Mouse (Mus musculus) hindbrain, embryonic 11.5 days (tissue): ENCODE measurements at regions not wholly inside any gene's neighbourhood (a gene's known extent, or its start where the extent isn't known, plus 50 kb on each side); places are given as distances from the start of the nearest gene placed in this dataset.

ENCODE experiments used
- ATAC-seq: fragments of 200-750 bp; cut with Nextera tagmentation; 2 replicates; pipeline ENCODE4 v1.8.0; 2017; ENCODE audit warnings: mild to moderate bottlenecking, moderate TSS enrichment, moderate library complexity; ENCODE audit not compliant: low FRiP score
- DNase-seq: peaks from one replicate; pipeline ENCODE4 v3.0.0-alpha.2; 2015; ENCODE audit warnings: low spot score
- H3K27ac ChIP-seq: fragments of 300-500 bp; sonication (generic); 2 replicates; pipeline ENCODE4 v1.5.1; 2014; ENCODE audit warnings: mild to moderate bottlenecking, low read depth, low read length
- H3K27me3 ChIP-seq: fragments of 300-500 bp; sonication (generic); 2 replicates; pipeline ENCODE4 v1.6.1; 2014; ENCODE audit warnings: mild to moderate bottlenecking, low read length, moderate library complexity, mixed read lengths; ENCODE audit not compliant: control insufficient read depth, insufficient read depth
- H3K36me3 ChIP-seq: fragments of 300-500 bp; sonication (generic); 2 replicates; pipeline ENCODE4 v1.6.1; 2014; ENCODE audit warnings: mild to moderate bottlenecking, low read length, moderate library complexity, mixed read lengths; ENCODE audit not compliant: control insufficient read depth, insufficient read depth
- H3K4me1 ChIP-seq: fragments of 300-500 bp; sonication (generic); replicated peaks from 2 replicates; pipeline ENCODE4 v1.6.1; 2014; ENCODE audit warnings: low read length, mixed read lengths; ENCODE audit not compliant: control insufficient read depth, insufficient read depth
- H3K4me2 ChIP-seq: fragments of 300-500 bp; sonication (generic); replicated peaks from 2 replicates; pipeline ENCODE4 v1.6.1; 2014; ENCODE audit warnings: mild to moderate bottlenecking, low read depth, low read length
- H3K4me3 ChIP-seq: fragments of 300-500 bp; sonication (generic); 2 replicates; pipeline ENCODE4 v1.5.1; 2014; ENCODE audit warnings: low read depth, low read length
- H3K9ac ChIP-seq: fragments of 300-500 bp; sonication (generic); 2 replicates; pipeline ENCODE4 v1.6.1; 2014; ENCODE audit warnings: low read depth, low read length
- H3K9me3 ChIP-seq: fragments of 300-500 bp; sonication (generic); 2 replicates; pipeline ENCODE4 v1.6.1; 2016; ENCODE audit warnings: low read length; ENCODE audit not compliant: control insufficient read depth
- WGBS: fragments of 180-500 bp; shearing (Covaris S2); extraction: QIAGEN DNeasy Blood & Tissue Kit; methylation state at CpG from one replicate; pipeline ENCODE4 v1.1.7; 2014; 5-methylcytosine and 5-hydroxymethylcytosine counted together

DNA sequence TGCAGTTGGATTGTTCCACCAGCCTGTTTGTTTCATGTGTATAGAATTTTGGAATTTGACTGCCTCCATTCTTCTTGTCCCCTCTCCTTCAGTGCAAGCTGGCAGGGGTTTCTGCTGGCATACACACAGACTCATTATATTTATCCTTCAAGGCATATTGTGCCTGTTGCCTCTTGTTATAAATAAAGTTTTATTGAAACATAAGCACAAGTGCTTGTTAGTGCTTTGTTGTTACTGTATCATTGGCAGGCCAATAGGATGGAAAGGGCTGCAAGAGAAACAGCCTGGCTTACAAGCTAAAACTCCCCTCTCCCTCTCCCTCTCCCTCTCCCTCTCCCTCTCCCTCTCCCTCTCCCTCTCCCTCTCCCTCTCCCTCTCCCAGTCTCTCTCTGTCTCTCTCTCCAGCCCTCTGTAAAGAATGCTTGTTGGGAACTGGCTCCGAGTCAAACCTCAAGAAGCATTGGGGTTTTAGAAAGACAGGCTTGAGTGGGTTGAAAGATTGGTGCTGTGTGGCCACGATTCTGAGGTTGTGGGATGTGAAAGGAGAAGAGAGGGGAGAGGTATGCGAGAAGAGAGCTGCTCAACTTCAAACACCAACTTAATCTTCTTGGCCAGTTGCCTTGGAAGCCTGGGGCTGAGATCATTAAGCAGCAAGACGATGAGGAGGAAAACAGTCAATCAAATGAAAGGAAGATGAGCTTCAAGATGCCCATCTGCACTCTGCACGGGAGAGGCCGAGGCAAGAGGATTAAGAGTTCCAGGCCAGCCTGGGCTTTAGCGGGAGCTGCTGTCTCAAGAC, 258.1 kb upstream of the Prok2 start:
- Histone ChIP-seq H3K27ac (no peak overlapping the region), H3K9me3 (no peaks in the 10 kb centered on the region), H3K9ac (no peak overlapping the region), H3K27me3 (peaks cover 9% of the 10 kb centered on the region), H3K36me3 (no peaks in the 10 kb centered on the region), H3K4me3 (no peak overlapping the region), H3K4me1 (peaks cover 7% of the 10 kb centered on the region; the same call in 1 of the 2 replicates), H3K4me2 (no peak overlapping the region)
- WGBS, result 21% methylated on average over 7 of the region's 7 CpGs
- ATAC-seq (no peak), DNase-seq (no peak)

DNA sequence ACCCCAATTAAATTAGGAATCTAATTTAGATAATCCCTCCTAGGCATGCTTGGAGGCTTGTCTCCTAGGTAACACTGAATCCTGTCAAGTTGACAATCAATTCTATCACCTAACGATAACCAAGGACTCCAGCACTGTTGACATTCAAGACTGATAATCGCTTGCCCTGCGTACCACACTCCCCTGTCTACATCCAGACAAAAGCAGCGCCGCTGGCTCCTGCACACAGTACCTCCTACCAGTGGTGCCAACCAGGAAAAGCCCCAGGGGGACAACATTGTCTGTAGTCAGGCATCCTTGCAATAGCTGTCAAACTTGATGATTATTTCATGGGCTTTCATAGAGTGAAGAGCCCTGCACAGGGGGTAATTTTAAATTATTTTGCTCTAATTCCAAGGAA, 253.4 kb upstream of the Prok2 start:
- Histone ChIP-seq H3K4me3 (no peak overlapping the region), H3K27me3 (no peaks in the 10 kb centered on the region; the same call in none of the 2 replicates), H3K27ac (no peak overlapping the region), H3K4me2 (no peak overlapping the region), H3K4me1 (peaks cover under 1% of the 10 kb centered on the region; the same call in 1 of the 2 replicates), H3K36me3 (no peaks in the 10 kb centered on the region), H3K9ac (no peak overlapping the region), H3K9me3 (no peaks in the 10 kb centered on the region)
- 58% methylated on average over 5 of the region's 5 CpGs for WGBS
- DNase-seq (no peak), ATAC-seq (no peak)

GRCm38 (mm10) chr6:99978164-99978746, 252.1 kb upstream of the Prok2 start:
- no peak for DNase-seq
- ATAC-seq, result no peak
- no peak overlapping the region for H3K9ac ChIP-seq
- no peak overlapping the region for H3K27ac ChIP-seq
- no peaks in the 10 kb centered on the region for H3K4me1 ChIP-seq
- H3K9me3 ChIP-seq, result no peaks in the 10 kb centered on the region
- H3K27me3 ChIP-seq, result no peaks in the 10 kb centered on the region; the same call in 1 of the 2 replicates
- no peaks in the 10 kb centered on the region for H3K36me3 ChIP-seq
- no peak overlapping the region for H3K4me2 ChIP-seq
- WGBS, result 59% methylated on average over 6 of the region's 6 CpGs
- H3K4me3 ChIP-seq, result no peak overlapping the region

- Histone ChIP-seq H3K9me3 (no peaks in the 10 kb centered on the region), H3K4me3 (no peak overlapping the region), H3K4me1 (no peaks in the 10 kb centered on the region), H3K36me3 (no peaks in the 10 kb centered on the region), H3K4me2 (no peak overlapping the region), H3K27me3 (no peaks in the 10 kb centered on the region; the same call in 1 of the 2 replicates), H3K27ac (no peak overlapping the region), H3K9ac (no peak overlapping the region)
- ATAC-seq, result no peak
- no peak for DNase-seq
- 73% methylated on average over 5 of the region's 5 CpGs for WGBS
Observed at GRCm38 (mm10) chr6:99976144-99976543, 250.0 kb upstream of the Prok2 start.

DNA sequence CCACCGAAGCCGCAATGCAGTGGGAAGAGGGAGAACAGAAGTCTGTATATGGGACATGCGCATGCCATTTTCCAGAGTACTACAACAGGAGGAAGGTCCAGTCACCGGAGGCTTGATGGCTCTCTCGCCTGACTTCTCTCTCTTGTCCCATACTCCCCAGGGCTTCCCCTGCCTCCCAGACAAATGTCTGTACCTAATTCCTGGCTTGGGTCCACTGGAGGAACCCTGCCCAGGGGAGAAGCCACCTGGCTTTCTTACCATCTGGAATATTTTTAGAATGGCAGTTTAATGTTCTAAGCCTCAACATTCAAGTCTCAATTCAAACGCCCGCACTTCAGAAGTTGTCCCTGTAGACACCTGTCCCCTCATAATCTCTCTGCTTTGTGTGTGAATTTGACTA, 249.3 kb upstream of the Prok2 start:
- WGBS, result 87% methylated on average over 7 of the region's 7 CpGs
- Histone ChIP-seq H3K4me1 (no peaks in the 10 kb centered on the region), H3K4me3 (no peak overlapping the region), H3K9ac (no peak overlapping the region), H3K9me3 (no peaks in the 10 kb centered on the region), H3K27ac (no peak overlapping the region), H3K36me3 (no peaks in the 10 kb centered on the region), H3K27me3 (no peaks in the 10 kb centered on the region), H3K4me2 (no peak overlapping the region)
- no peak for ATAC-seq
- no peak for DNase-seq

- H3K27ac ChIP-seq, result no peak overlapping the region
- H3K4me3 ChIP-seq, result no peak overlapping the region
- no peak overlapping the region for H3K4me2 ChIP-seq
- H3K9me3 ChIP-seq, result no peaks in the 10 kb centered on the region
- no peaks in the 10 kb centered on the region for H3K4me1 ChIP-seq
- 88% methylated on average over 4 of the region's 4 CpGs for WGBS
- H3K9ac ChIP-seq, result no peak overlapping the region
- H3K27me3 ChIP-seq, result no peaks in the 10 kb centered on the region
- H3K36me3 ChIP-seq, result no peaks in the 10 kb centered on the region
- ATAC-seq (no peak), DNase-seq (no peak)
Observed at GRCm38 (mm10) chr6:99974464-99974863, 248.3 kb upstream of the Prok2 start.

DNA sequence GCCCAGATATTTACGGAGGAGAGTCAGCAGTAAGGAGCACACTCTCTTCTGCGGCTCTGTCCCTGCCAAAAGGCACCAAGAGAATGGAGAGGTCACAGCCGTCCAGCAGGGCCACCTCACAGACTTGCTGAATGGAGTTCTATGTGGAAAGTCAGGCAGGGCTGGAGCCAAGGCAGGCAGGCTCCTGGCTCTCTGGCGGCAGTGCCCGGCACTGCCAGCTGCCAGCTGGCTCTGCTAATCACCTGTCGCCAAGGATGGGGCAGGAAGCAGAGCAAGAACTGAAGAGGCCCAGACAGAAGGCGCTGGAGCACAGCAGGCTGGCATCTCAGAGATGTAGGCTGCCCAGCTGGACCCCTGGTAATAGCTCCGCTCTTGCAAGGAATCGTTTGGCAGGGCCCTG, 245.2 kb upstream of the Prok2 start:
- Histone ChIP-seq H3K4me3 (no peak overlapping the region), H3K4me2 (no peak overlapping the region), H3K9ac (no peak overlapping the region), H3K4me1 (no peaks in the 10 kb centered on the region), H3K27me3 (no peaks in the 10 kb centered on the region), H3K9me3 (no peaks in the 10 kb centered on the region), H3K36me3 (no peaks in the 10 kb centered on the region), H3K27ac (no peak overlapping the region)
- ATAC-seq, result no peak
- no peak for DNase-seq
- WGBS, result 43% methylated on average over 9 of the region's 9 CpGs

GRCm38 (mm10) chr6:99968889-99969288, 242.7 kb upstream of the Prok2 start:
- no peaks in the 10 kb centered on the region for H3K27me3 ChIP-seq
- H3K4me2 ChIP-seq, result no peak overlapping the region
- DNase-seq (no peak), ATAC-seq (no peak)
- no peak overlapping the region for H3K9ac ChIP-seq
- no peaks in the 10 kb centered on the region for H3K9me3 ChIP-seq
- no peak overlapping the region for H3K27ac ChIP-seq
- WGBS, result 64% methylated on average over 5 of the region's 5 CpGs
- no peaks in the 10 kb centered on the region for H3K4me1 ChIP-seq
- no peaks in the 10 kb centered on the region for H3K36me3 ChIP-seq
- no peak overlapping the region for H3K4me3 ChIP-seq

- Histone ChIP-seq H3K4me1 (no peaks in the 10 kb centered on the region), H3K36me3 (no peaks in the 10 kb centered on the region), H3K27me3 (no peaks in the 10 kb centered on the region), H3K27ac (no peak overlapping the region), H3K9me3 (no peaks in the 10 kb centered on the region), H3K4me3 (no peak overlapping the region), H3K9ac (no peak overlapping the region), H3K4me2 (no peak overlapping the region)
- WGBS, result 86% methylated on average over 6 of the region's 6 CpGs
- ATAC-seq, result no peak
- no peak for DNase-seq
Observed at GRCm38 (mm10) chr6:99967465-99967864, 241.3 kb upstream of the Prok2 start.
